Mouse (Mus musculus): ENCODE results near the gene Rapgef5.

The Rapgef5 gene

DNA sequence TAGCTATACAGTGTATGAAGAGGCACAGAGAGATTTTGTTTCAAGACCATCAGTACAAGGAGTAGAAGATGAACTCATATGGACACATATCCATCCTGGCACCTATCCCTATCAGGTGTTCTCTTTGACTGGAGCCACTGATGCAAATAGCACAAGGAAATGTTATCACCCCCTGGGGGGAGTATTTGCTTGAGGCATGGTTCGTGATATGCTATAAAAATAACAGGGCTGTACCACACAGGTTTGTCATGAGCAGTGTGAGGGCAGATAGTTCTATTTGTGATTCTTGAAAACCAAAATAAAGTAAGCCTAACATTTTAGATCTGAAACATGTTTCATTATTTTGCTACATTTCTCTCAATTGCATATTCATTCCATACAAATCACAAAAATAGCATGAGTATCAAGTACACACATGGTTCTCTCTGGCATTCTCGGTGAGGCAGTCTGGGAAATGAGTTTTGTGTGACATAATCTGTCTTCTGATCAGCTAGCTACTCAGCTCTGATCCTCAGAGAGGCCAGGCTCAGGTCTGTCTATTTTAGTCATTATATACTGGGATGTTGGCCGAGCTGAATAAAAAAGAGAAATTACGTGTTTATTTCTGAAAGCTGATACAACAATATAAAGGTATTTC is 12.3 kb downstream of the Rapgef5 start:
- DNase-seq (ENCODE audit: low read depth in 1 of 2, low spot score in 2 of 2), result no peak

DNA sequence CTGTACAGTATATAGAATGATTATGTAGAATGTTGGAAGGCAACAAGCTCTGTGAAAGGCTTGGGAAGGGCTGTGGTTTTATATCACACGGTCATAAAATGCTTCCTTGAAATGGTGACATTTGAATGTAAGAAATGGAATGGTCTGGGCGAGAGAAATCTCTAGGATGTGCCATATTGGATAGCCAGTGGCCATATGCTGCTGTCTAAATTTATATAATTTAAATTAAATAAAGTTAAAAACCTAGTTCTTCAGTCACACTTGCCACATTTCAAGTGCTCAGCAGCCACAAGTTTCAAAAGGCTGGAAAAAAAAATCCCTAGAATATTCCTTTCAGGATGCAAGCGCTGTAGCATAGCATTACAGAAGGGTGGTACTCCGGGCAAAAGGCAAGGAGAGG is 14.8 kb downstream of the Rapgef5 start:
- DNase-seq (ENCODE audit: low read depth in 1 of 2, low spot score in 2 of 2), result no peak

DNA sequence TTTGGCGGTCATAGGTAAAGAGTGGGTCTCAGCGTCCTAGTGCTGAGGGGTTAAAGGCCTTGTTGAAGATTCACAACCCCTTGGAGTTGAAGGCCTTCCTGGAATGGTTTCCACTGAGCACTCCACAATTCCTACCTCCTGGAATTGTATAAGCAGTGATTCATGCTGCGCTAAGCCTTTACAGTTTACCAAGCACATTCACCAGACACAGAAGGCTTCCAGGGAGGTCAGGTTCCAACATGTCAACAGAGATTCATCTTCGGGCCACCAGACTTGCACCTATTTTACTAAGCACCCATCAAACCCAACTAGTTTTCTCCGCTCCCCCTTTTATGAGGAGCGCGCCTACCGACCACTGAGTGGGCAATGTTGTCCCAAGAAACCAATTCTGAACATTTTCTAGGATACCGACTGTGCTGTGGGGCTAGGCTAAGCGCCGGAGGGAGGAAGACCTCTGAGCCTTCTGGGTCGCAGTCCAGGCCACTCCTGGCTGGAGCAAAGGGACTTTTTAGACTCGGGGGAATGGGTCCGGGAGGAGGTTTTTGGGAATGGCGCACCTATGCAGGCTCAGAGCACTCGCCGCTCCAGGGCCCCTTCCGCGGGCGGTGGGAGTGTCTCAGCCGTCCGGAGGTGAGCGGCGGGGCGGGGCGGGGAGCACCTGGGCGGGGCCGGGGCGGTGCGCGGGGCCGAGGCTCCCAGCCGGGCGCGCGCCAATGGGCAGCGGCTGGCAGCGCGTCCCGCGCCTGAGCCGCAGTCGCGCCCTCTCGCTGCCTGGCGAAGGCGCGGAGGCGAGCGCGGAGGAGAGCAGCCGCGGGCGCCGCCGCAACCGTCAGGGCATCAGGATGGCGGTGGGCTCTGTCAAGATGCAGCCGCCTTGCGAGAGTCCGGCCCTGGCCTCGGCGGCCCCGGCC is 17.2 kb downstream of the Rapgef5 start:
- DNase-seq (ENCODE audit: low read depth in 1 of 2, low spot score in 2 of 2), result no peak

DNA sequence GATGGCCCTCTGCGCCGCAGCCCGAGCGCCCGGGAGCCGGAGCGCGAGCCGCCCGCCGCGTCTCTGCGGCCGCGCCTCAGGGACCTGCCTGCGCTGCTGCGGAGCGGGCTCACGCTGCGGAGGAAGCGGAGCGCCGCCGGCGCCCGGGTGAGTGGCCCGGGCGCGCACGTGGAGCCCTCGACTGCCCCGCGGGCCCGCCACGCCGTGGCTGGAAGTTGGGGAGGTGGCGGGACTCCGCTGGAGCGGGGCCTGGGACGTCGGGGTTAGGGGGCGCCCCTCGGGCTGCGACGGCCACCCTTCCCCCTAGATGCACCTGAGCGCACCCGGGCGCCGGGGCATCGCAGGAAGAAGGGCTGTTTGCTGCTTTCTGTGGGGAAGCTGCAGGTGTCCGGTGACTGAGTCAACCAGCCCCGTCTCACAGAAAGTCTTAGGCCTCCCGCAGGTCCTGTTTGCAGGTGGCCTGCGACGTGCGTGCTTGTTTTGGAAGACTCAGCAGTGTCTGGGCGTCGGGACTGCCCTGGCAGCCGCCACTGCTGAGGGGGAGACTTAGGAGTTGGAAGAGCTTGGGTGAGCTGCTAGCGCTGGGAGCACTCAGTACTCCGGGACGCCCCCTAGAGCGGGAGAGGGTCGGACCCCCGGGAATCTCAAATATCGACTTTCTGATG is 17.9 kb downstream of the Rapgef5 start:
- no peak for DNase-seq (ENCODE audit: low read depth in 1 of 2, low spot score in 2 of 2)

DNA sequence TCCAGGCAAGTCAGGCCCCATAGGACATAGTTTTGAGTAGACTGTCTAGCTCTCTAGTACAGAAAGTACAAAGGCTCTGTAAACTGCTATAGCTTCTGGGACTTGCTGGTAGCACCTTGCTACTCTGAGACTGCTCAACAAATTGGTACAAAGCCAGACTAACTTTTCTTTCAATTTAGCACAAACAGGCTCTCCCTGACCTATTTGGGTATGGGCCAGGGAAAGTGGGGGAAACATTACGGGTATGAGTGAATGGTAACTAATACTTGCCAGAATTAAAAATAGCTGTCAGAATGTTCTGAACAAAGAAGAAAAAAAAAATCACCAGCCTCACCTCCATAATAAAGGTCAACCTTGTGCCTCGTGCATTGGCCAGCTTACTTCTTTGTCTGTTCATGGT is 24.1 kb downstream of the Rapgef5 start:
- DNase-seq (ENCODE audit: low read depth in 1 of 2, low spot score in 2 of 2), result no peak

DNA sequence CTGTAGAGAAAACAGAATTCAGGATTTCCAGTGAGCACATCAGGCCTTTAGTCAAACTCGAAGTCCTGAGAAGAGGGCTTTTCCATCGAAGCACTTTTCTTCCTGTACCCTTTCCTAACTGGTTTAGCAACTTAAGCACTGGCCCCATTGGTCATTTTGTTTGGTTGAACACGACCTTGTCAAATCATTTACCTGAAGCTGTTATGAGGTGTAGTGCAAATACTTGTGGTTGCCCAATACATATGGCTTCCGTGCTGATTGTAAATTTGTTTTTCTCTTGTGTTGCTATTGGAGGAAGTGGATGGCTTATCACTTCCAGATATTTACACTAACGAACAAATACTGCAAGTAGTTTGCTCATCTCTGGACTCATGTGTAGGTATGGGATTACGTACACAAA is 29.0 kb downstream of the Rapgef5 start:
- no peak for DNase-seq (ENCODE audit: low read depth in 1 of 2, low spot score in 2 of 2)

DNA sequence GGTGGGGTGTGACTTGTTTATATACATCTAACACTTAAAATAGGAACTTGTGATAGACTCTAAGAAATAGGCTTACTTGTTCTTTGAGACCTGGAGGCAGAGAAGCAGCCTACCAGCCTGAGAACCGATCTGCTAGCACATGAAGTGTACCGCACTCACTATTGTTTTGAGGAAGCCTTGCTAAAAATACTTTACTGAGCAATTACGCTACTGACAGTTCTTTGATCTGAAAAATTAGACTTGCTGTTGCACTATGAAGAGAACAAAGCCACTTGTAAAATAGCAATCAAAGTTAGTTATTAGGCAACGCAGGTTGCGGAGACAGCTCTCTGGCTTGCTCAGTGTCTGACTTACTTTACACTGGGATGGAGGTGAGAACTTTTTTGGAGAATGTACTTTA is 37.1 kb downstream of the Rapgef5 start:
- no peak for DNase-seq (ENCODE audit: low read depth in 1 of 2, low spot score in 2 of 2)

DNA sequence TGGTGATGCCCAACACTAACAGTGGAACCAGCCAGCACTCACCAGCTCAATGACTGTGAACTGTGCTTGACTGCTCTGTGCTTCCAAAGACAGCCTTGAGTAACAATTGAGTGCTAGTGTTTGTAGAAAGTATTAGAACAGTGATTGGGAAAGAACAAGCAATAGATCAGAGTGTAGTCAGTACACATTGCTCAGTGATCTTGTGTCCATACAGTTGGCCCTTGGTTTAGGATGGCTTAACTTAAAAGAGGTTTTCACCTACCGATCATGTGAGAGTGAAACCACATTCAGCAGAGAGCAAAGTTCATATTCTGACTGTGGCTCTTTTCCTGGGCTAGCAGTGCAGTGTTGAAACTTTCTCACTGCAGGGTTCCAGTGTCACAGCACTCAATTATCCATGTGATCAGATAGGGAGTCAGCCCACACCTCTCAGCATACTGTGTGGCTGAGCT is 38.4 kb downstream of the Rapgef5 start:
- no peak for DNase-seq (ENCODE audit: low read depth in 1 of 2, low spot score in 2 of 2)

DNA sequence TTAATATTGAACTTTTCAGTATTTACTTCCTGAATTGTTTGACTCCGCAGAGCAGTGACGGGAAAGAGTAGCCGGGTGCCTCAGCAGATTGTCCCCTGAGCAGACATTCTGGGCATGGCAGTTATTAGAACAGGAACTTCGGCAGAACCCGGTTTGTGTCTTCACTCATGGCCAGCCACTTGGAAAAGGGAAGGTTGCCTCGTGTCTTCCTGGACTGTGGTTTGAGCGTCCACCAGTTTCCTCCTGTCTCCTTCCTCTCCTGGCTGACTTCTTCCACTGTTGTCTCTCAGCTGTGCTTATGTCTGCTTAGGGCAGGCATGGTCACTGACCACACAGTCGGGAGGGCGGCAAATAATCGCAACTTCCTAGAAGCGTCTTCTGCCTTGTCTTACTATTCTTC is 44.2 kb downstream of the Rapgef5 start:
- DNase-seq (ENCODE audit: low read depth in 1 of 2, low spot score in 2 of 2), result peak; percentile 27 to 45

DNA sequence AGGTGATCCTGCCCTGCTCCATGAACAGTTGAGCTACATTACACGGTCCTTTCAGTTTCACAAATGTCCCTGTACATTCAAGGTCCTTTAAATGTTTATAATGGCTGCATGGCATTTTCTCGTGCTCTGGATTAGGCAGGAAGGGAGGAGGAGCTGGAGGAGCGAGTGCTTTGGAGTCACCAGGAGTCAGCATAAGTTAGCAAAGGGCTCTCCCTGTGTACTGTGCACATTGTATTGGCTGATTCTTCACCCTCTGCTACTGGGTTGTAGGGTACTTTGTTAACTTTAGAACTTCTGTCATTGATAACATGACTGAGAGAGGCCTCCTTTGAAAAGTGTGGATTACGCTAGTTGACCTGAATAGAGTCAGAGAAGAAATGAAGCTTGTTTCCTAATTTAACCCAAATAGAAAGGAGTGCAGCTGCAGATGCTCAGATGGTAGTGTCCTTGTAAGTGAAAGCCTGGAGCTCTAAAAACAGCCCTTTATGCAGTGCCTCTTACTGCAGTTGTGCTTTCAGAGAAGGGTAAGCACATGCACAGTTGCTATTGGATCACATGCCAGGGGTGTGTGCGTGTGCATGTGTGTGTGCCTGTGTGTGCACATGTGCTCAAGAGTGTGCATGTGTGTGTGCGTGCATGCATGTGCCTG is 45.3 kb downstream of the Rapgef5 start:
- DNase-seq (ENCODE audit: low read depth in 1 of 2, low spot score in 2 of 2), result no peak

DNA sequence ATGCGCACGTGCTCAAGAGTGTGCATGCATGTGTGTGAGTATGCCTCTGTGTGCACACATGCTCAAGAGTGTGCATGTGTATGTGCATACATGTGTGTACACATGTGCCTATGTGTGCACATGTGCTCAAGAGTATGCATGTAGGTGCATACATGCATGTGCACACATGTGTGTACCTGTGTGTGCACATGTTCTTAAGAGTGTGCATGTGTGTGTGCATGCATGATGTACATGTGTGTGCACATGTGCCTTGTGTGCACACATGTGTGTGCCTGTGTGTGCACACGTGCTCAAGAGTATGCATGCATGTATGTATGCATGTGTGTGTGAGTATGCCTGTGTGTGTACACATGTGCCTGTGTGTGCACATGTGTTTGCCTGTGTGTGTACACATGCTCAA is 45.8 kb downstream of the Rapgef5 start:
- DNase-seq (ENCODE audit: low read depth in 1 of 2, low spot score in 2 of 2), result no peak

DNA sequence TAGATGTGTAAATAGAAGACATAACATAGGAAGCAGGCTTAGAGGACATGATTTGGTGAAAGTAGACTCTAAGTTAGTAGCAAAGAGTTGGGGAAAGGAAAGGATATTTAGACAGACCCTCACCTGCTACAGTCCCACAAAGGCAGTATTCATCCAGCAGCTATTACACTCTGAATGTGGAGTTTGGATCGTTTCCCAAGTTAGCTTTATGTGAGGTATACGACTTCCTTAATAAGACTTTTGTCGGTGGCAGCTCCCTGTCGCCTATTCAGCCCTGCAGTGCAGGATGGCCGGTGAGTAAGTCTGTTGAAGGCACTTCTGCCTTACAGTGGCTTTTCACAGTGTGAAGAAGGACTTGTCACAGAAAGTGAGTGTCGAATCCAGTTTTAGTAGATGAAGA is 47.6 kb downstream of the Rapgef5 start:
- no peak for DNase-seq (ENCODE audit: low read depth in 1 of 2, low spot score in 2 of 2)

DNA sequence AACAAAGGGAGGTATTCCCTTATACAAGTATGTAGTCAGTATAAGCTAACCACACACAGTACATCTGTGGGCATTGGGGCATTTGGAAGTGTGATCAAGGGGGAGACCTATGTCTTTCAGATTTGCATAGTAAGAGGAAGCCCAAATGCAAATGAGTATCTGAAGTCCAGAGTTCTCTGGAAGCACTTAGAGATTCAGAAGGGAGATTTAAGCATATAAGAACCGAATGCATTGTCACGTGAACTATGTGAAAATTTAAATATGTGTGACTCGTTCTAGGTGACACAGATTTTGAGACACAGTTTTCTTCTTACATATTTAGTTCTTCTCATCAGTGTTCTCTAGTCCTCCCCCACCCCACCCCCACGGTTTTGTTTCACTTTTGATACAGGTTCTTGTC is 50.0 kb downstream of the Rapgef5 start:
- DNase-seq (ENCODE audit: low read depth in 1 of 2, low spot score in 2 of 2), result no peak

DNA sequence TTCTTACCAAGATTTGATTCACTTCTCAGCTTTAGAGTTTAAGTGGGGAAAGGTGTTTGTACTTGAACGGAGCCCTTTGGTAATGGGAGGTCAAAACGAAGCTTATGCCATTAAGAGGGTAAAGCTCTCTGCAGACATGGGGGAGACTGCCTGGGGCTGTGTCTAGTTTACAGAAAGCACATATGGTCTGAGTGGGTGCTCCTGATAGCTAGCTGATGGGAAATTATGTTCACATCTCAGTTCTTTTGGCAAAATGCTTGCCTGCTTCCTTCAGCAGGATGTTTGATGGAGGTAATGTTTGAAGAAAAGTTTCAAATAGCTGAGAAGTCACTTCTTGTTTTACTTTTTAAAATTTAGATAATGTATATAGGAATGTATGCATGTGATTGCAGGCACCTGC is 53.4 kb downstream of the Rapgef5 start:
- no peak for DNase-seq (ENCODE audit: low read depth in 1 of 2, low spot score in 2 of 2)

DNA sequence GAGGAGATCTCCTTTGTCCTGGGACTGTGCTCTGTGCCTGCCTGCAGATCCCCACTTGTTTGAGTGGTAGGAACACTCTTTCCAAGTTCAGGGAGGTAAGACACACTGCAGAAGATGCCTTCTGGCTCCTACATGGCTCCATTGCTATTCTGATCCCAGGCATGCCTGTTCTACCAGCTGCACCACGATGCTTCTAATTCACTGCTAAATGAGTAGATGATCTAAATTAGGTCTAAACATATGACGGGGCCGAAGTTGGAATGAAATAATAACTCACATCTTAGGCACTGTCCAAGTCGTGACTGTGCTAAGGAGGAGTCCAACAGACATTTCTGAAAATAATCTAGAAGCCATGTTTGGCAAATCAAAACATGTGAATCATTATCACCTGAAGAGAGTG is 68.0 kb downstream of the Rapgef5 start:
- DNase-seq (ENCODE audit: low read depth in 1 of 2, low spot score in 2 of 2), result no peak

DNA sequence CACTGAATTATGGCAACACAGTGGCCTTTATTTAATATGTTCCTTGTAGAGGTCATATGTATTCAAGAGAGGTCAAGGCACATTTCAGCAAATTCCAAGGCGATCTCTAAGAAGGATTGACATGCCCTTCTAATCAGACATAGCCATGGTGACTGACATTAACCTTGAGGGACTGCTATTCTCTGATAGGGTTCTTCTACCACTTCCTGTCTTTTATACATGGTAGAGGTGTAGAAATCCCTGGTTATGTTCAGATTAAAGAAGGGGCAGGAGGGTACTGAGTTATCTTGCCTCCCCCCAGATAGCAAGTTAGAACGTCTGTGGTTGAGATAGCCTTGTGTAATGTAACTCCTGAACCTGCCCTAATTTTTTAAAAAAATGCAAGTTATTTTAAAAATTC is 69.1 kb downstream of the Rapgef5 start:
- DNase-seq (ENCODE audit: low read depth in 1 of 2, low spot score in 2 of 2), result no peak

DNA sequence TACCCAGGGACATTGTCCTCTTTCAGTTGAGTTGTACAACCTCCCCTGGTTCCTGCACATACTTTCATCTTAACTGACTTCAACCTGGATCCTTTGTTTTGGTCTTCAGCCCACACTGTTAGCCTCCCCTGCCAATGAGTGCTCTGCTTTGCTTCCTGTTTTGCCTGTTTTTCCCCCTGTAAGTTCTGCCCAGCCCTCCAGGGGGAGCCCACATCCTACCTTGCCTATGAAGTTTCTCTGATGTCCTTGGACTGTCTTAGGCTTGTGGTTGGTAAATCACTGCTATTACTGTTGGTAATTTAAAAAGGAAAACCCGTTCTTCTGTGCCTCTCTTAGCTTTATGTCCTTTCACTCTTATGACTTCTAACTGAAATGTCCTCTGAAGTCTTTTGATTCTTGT is 69.8 kb downstream of the Rapgef5 start:
- DNase-seq (ENCODE audit: low read depth in 1 of 2, low spot score in 2 of 2), result peak; percentile 16 to 30

DNA sequence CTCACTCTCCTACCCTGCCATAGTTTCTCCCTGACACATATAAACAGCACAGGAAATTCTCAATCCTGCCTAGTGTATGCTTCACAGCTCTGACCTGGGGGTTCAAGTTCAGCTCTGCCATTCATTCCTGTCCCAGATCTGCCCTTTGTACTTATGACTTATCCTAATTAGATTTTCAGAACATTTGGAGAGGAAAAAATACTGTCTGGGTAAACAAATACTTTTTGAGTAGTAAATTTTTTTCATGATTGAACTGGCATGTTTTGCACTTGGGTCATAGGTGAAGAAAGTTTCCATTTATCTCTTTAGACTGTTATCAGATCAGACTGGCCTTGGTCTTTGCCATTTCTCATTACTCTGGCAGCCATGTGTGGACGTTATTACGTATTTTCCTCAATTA is 72.9 kb downstream of the Rapgef5 start:
- no peak for DNase-seq (ENCODE audit: low read depth in 1 of 2, low spot score in 2 of 2)

DNA sequence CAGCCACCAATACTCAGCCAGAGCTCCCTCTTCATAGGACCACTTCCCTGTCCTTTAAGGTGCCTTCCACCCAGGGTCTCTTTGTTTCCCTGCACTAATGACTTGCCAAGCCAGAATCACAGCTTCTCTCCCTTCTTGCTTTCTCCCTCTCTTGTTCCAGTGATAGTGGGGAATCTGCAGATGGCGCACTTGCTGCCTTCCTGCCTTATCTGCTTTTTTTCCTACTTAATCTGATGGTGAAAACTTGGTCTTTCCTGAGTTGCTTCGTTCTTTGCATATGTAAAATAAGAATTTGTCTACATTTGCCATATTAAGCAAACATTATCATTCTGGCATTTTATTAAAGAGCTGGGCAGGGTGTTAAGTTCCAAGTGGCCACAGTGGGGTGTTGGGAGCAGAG is 75.7 kb downstream of the Rapgef5 start:
- no peak for DNase-seq (ENCODE audit: low read depth in 1 of 2, low spot score in 2 of 2)

DNA sequence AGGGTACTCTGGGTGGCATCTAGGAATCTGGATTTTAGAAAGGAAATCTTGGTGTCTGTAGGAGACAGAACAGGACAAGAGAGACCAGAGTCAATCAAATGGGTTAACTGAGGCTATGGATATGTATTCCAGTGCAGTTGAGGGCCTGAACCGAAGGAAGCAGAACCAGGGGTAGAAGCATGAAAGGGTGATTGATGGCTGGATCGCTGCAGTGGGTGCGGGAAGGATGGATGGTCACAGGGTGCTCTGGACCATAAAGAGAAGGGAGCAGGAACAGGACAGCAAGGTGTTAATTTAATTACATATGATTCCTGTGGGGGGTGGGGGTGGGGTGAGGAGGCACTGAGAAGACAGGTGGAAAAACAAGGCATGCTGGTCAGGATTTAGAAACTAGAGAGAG is 76.3 kb downstream of the Rapgef5 start:
- no peak for DNase-seq (ENCODE audit: low read depth in 1 of 2, low spot score in 2 of 2)

DNA sequence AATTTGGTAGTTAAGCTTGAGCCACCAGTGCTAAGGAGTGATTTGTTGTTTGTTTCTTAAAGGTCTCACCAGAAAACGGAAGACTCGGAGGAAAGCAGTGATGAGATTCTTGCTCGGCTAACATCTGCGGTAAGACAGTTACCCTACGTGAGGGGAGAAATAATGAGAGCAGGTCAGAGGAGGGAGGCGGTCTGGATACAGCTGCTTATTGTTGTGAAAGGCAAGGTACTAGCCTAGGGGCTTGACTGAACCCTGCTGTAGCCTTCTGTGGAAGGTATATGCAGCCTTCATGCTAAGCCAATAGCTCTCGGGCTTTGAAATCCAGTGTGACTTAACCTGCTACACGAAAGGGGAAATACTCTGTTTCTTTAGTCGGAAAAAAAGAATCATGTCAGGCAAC is 78.9 kb downstream of the Rapgef5 start:
- no peak for DNase-seq (ENCODE audit: low read depth in 1 of 2, low spot score in 2 of 2)

DNA sequence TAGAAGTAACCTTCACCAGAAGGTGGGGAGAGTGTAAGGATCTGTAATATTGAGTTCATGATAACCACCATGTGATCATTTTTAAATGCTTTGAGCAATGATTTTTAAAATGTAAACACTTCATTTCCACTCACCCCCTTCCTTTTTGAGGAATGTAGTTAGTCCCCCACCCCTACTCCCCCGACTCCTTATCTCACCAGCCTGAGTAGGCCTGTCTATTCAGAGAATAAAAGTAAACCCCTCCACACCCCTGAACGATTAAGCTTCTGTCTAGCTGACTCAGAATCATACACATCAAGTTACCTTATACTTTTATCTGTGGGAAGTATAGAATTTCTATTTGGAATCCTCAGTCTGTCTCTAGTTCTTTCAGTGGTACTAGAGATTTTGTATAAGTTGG is 81.9 kb downstream of the Rapgef5 start:
- DNase-seq (ENCODE audit: low read depth in 1 of 2, low spot score in 2 of 2), result no peak
